Mouse (Mus musculus) neural tube, embryonic 14.5 days (tissue): ENCODE data around the gene Cachd1. TPM values are rescaled to one million over a fixed set of nuclear protein-coding genes. Genes with fewer than 3 reads are reported as not detected.

ENCODE experiments used
- ATAC-seq: fragments of 200-750 bp; cut with Nextera tagmentation; 2 replicates; pipeline ENCODE4 v1.8.0; 2017; ENCODE audit warnings: low read depth, mild to moderate bottlenecking, moderate TSS enrichment, moderate library complexity
- H3K27ac ChIP-seq: fragments of 300-500 bp; sonication (generic); 2 replicates; pipeline ENCODE4 v1.5.1; 2014; ENCODE audit warnings: low read depth, mild to moderate bottlenecking, control low read depth, low read length, moderate library complexity, mixed read lengths
- H3K27me3 ChIP-seq: fragments of 300-500 bp; sonication (generic); 2 replicates; pipeline ENCODE4 v1.6.1; 2014; ENCODE audit warnings: low read length; ENCODE audit not compliant: control insufficient read depth, insufficient read depth
- H3K36me3 ChIP-seq: fragments of 300-500 bp; sonication (generic); 2 replicates; pipeline ENCODE4 v1.6.1; 2014; ENCODE audit warnings: low read length, mixed read lengths; ENCODE audit not compliant: control insufficient read depth, insufficient read depth
- H3K4me1 ChIP-seq: fragments of 300-500 bp; sonication (generic); 2 replicates; pipeline ENCODE4 v1.6.1; 2014; ENCODE audit warnings: low read length; ENCODE audit not compliant: control insufficient read depth, insufficient read depth
- H3K4me2 ChIP-seq: fragments of 300-500 bp; sonication (generic); 2 replicates; pipeline ENCODE4 v1.6.1; 2014; ENCODE audit warnings: mild to moderate bottlenecking, low read depth, low read length, control low read depth
- H3K4me3 ChIP-seq: fragments of 300-500 bp; sonication (generic); 2 replicates; pipeline ENCODE4 v1.5.1; 2014; ENCODE audit warnings: low read depth, low read length, control low read depth, mixed read lengths
- H3K9ac ChIP-seq: fragments of 300-500 bp; sonication (generic); replicated peaks from 2 replicates; pipeline ENCODE4 v1.6.1; 2014; ENCODE audit warnings: low read depth, mild to moderate bottlenecking, control low read depth, low read length, mixed read lengths
- H3K9me3 ChIP-seq: fragments of 300-500 bp; sonication (generic); 2 replicates; pipeline ENCODE4 v1.6.1; 2016; ENCODE audit warnings: low read length; ENCODE audit not compliant: control insufficient read depth
- whole genome bisulfite sequencing: fragments of 180-500 bp; shearing (Covaris S2); extraction: QIAGEN DNeasy Blood & Tissue Kit; methylation state at CpG from one replicate; pipeline ENCODE4 v1.1.7; 2014; 5-methylcytosine and 5-hydroxymethylcytosine counted together
- polyA plus RNA-seq: library from polyadenylated mRNA; unstranded; fragments of >200 nt; fragmentation: Nextera tagmentation; extraction: Ambion mirVana; gene quantifications from 2 replicates; pipeline ENCODE4 v1.2.1, GENCODE M21; 2014

The Cachd1 gene
- polyA plus RNA-seq, 1 experiment from 2014 or later: 15.3 TPM

GRCm38 (mm10) chr4:100843119-100843518, 66.6 kb downstream of the Cachd1 start:
- H3K27ac ChIP-seq: no peak overlapping the region
- H3K4me2 ChIP-seq: no peak overlapping the region
- H3K36me3 ChIP-seq: no peaks in the 10 kb centered on the region
- WGBS: 34% methylated on average over 5 of the region's 5 CpGs
- no peak overlapping the region for H3K9ac ChIP-seq
- ATAC-seq: 0 out of 2 replicates have a peak, but pooled peaks have one; percentile 44
- no peaks in the 10 kb centered on the region for H3K27me3 ChIP-seq
- H3K4me3 ChIP-seq: no peak overlapping the region
- H3K4me1 ChIP-seq: no peaks in the 10 kb centered on the region
- H3K9me3 ChIP-seq: no peaks in the 10 kb centered on the region

GRCm38 (mm10) chr4:100850846-100851495, 74.5 kb downstream of the Cachd1 start:
- ATAC-seq: no peak
- H3K27me3 ChIP-seq: no peaks in the 10 kb centered on the region
- H3K36me3 ChIP-seq: no peaks in the 10 kb centered on the region
- H3K9ac ChIP-seq: no peak overlapping the region
- H3K4me2 ChIP-seq: no peak overlapping the region
- H3K9me3 ChIP-seq: no peaks in the 10 kb centered on the region
- no peak overlapping the region for H3K4me3 ChIP-seq
- H3K27ac ChIP-seq: no peak overlapping the region
- peaks cover 16% of the 10 kb centered on the region for H3K4me1 ChIP-seq
- 86% methylated on average over 7 of the region's 7 CpGs for WGBS

GRCm38 (mm10) chr4:100852448-100852847, 76.0 kb downstream of the Cachd1 start:
- no peaks in the 10 kb centered on the region for H3K27me3 ChIP-seq
- no peak overlapping the region for H3K4me2 ChIP-seq
- H3K9ac ChIP-seq: no peak overlapping the region
- no peaks in the 10 kb centered on the region for H3K36me3 ChIP-seq
- H3K27ac ChIP-seq: no peak overlapping the region
- no peak for ATAC-seq
- no peak overlapping the region for H3K4me3 ChIP-seq
- no peaks in the 10 kb centered on the region for H3K9me3 ChIP-seq
- 37% methylated on average over 3 of the region's 3 CpGs for WGBS
- peaks cover 21% of the 10 kb centered on the region for H3K4me1 ChIP-seq

- H3K4me2 ChIP-seq: no peak overlapping the region
- peaks cover 24% of the 10 kb centered on the region for H3K4me1 ChIP-seq
- H3K36me3 ChIP-seq: no peaks in the 10 kb centered on the region
- no peaks in the 10 kb centered on the region for H3K9me3 ChIP-seq
- no peak overlapping the region for H3K27ac ChIP-seq
- WGBS: 31% methylated on average over 1 of the region's 1 CpGs
- ATAC-seq: no peak
- H3K9ac ChIP-seq: no peak overlapping the region
- no peak overlapping the region for H3K4me3 ChIP-seq
- no peaks in the 10 kb centered on the region for H3K27me3 ChIP-seq
These were observed 77.0 kb downstream of the Cachd1 start for GRCm38 (mm10) chr4:100853426-100853825.

- no peaks in the 10 kb centered on the region for H3K27me3 ChIP-seq
- no peak overlapping the region for H3K9ac ChIP-seq
- no peak overlapping the region for H3K27ac ChIP-seq
- peak; percentile 33; the same call in 1 of the 2 replicates for ATAC-seq
- WGBS: 74% methylated on average over 4 of the region's 4 CpGs
- peaks cover 24% of the 10 kb centered on the region for H3K4me1 ChIP-seq
- H3K9me3 ChIP-seq: no peaks in the 10 kb centered on the region
- H3K4me3 ChIP-seq: no peak overlapping the region
- no peaks in the 10 kb centered on the region for H3K36me3 ChIP-seq
- H3K4me2 ChIP-seq: no peak overlapping the region
These were observed 78.9 kb downstream of the Cachd1 start for GRCm38 (mm10) chr4:100855373-100855772.

- H3K9me3 ChIP-seq: no peaks in the 10 kb centered on the region
- H3K4me2 ChIP-seq: no peak overlapping the region
- no peak overlapping the region for H3K27ac ChIP-seq
- peaks cover 19% of the 10 kb centered on the region for H3K4me1 ChIP-seq
- H3K4me3 ChIP-seq: no peak overlapping the region
- 17% methylated on average over 3 of the region's 3 CpGs for WGBS
- ATAC-seq: no peak
- H3K9ac ChIP-seq: no peak overlapping the region
- H3K36me3 ChIP-seq: no peaks in the 10 kb centered on the region
- no peaks in the 10 kb centered on the region for H3K27me3 ChIP-seq
These were observed 81.0 kb downstream of the Cachd1 start for GRCm38 (mm10) chr4:100857411-100857869.

- whole genome bisulfite sequencing: 52% methylated on average over 15 of the region's 15 CpGs
- H3K4me2 ChIP-seq: no peak overlapping the region
- no peak overlapping the region for H3K9ac ChIP-seq
- no peaks in the 10 kb centered on the region for H3K36me3 ChIP-seq
- no peaks in the 10 kb centered on the region for H3K27me3 ChIP-seq
- no peaks in the 10 kb centered on the region for H3K9me3 ChIP-seq
- H3K4me1 ChIP-seq: peaks cover 15% of the 10 kb centered on the region
- ATAC-seq: no peak
- no peak overlapping the region for H3K4me3 ChIP-seq
- no peak overlapping the region for H3K27ac ChIP-seq
These were observed 87.5 kb downstream of the Cachd1 start for GRCm38 (mm10) chr4:100863861-100864428.

- ATAC-seq: peak; percentile 39; the same call in 1 of the 2 replicates
- Histone ChIP-seq H3K27ac (no peak overlapping the region), H3K4me1 (peaks cover 15% of the 10 kb centered on the region), H3K4me2 (peak overlapping the region; percentile 23; the same call in 1 of the 2 replicates), H3K27me3 (no peaks in the 10 kb centered on the region), H3K9me3 (no peaks in the 10 kb centered on the region), H3K36me3 (no peaks in the 10 kb centered on the region), H3K9ac (no peak overlapping the region), H3K4me3 (no peak overlapping the region)
- 19% methylated on average over 13 of the region's 13 CpGs for WGBS
These were observed 88.9 kb downstream of the Cachd1 start for GRCm38 (mm10) chr4:100865423-100865822.

- no peak for ATAC-seq
These were observed 89.7 kb downstream of the Cachd1 start for GRCm38 (mm10) chr4:100865962-100866703.

More at GRCm38 (mm10) chr4:100865962-100866703, 89.7 kb downstream of the Cachd1 start:
- H3K4me2 ChIP-seq: peak overlapping the region; percentile 23; the same call in 1 of the 2 replicates
- H3K9ac ChIP-seq: no peak overlapping the region
- H3K4me3 ChIP-seq: no peak overlapping the region
- no peaks in the 10 kb centered on the region for H3K27me3 ChIP-seq
- H3K36me3 ChIP-seq: no peaks in the 10 kb centered on the region
- no peak overlapping the region for H3K27ac ChIP-seq
- 23% methylated on average over 12 of the region's 12 CpGs for WGBS
- no peaks in the 10 kb centered on the region for H3K9me3 ChIP-seq
- H3K4me1 ChIP-seq: peaks cover 15% of the 10 kb centered on the region
